Mouse (Mus musculus): ENCODE data around the gene Masp1. TPM values are rescaled to one million over a fixed set of nuclear protein-coding genes. Genes with fewer than 3 reads are reported as not detected.

The Masp1 gene
- total and polyA plus RNA-seq, 3 experiments = 0.11 to 0.34 TPM; not detected in 1

DNA sequence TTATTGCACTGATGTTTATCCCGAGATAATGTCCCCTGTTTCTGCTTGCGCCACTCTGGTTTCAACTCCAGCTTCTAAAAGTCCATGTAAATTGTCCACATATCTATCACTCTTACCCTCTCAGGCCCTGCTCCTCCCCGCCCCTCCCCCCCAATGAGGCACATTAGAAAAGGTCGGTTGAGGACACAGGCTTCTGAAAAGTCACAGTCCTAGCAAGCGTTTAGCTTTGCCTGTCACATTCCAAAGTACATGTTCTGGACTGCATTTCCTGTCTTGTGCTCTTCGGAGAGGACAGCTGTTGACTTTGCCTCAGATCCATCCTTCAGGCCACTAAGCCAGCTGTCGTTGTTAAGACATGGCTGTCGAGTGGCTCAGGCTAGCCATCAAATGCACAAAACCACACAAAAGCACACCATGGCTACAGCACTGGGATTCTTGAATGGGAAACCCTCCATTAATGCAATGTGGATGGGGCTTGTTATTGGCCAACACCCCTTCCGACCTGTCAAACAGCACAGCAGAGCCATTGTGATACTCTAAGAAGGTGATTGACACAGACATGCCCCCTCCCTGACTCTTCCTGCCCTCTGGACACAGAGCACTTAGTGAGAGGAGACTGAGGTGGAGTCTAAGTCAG lies 103.8 kb downstream of the Masp1 start:
- no peak overlapping the region for H3K4me3 ChIP-seq (replicated peaks in 1 of 3; ENCODE audit: low read depth in 2 of 3, low read length in 2 of 3, poor library complexity in 1 of 3)
- H3K9me3 ChIP-seq (replicated peaks; ENCODE audit: low read length) = no peaks in the 10 kb centered on the region
- H3K36me3 ChIP-seq (replicated peaks in 1 of 2; ENCODE audit: control insufficient read depth in 1 of 2, insufficient read depth in 1 of 2, low read length in 1 of 2) = no peaks in the 10 kb centered on the region
- DNase-seq (ENCODE audit: extremely low read depth) = no peak
- no peak overlapping the region for H3K4me2 ChIP-seq (ENCODE audit: insufficient read depth, low read depth, poor library complexity, severe bottlenecking)
- H3K27me3 ChIP-seq (replicated peaks) = no peaks in the 10 kb centered on the region
- dilution Hi-C loops (cut with MboI; ENCODE audit: extremely low pct_ligation_motif_present, extremely low pct_unique_long_range_greater_than_20kb, low sequenced_read_pairs) = no loop called here
- TF ChIP-seq IRF4 (IDR thresholded peaks at IDR 0.05; ENCODE audit: low read depth, low read length) (no peak), SIN3A (IDR thresholded peaks at IDR 0.05; ENCODE audit: low read length) (no peak), ZNF384 (IDR thresholded peaks at IDR 0.05; ENCODE audit: low read depth, low read length) (no peak), MAFK (IDR thresholded peaks at IDR 0.05; ENCODE audit: insufficient replicate concordance, low read length) (no peak), TCF12 (IDR thresholded peaks at IDR 0.05; ENCODE audit: low read depth, low read length) (no peak), ZKSCAN1 (IDR thresholded peaks at IDR 0.05; ENCODE audit: borderline replicate concordance, low read depth, low read length) (no peak), JUND (conservative IDR thresholded peaks at IDR 0.05; ENCODE audit: low read depth, low read length) (no peak), HCFC1 (IDR thresholded peaks at IDR 0.05; ENCODE audit: low read depth, low read length) (no peak), UBTF (IDR thresholded peaks at IDR 0.05; ENCODE audit: low read depth, low read length) (no peak), SMC3 (IDR thresholded peaks at IDR 0.05; ENCODE audit: low read depth, low read length) (no peak), CHD1 (IDR thresholded peaks at IDR 0.05; ENCODE audit: low read depth, low read length) (no peak), RAD21 (IDR thresholded peaks at IDR 0.05; ENCODE audit: low read depth, low read length) (no peak)
- in situ Hi-C loops (cut with MboI; ENCODE audit: low pct_ligation_motif_present, low pct_unique_long_range_greater_than_20kb, low sequenced_read_pairs) = no loop called here
- H3K4me1 ChIP-seq (ENCODE audit: control insufficient read depth in 1 of 2, insufficient read depth in 2 of 2) = peaks cover 0 to 5% of the 10 kb centered on the region in 2 experiments; a peak in 1 of 4 replicates
- no peaks in the 10 kb centered on the region for H3K79me2 ChIP-seq (replicated peaks; ENCODE audit: control insufficient read depth, extremely low read depth, insufficient read depth, poor library complexity, severe bottlenecking)
- no peak overlapping the region for H3K27ac ChIP-seq (ENCODE audit: insufficient read depth, low read depth)
- H3K9ac ChIP-seq (ENCODE audit: insufficient read depth, low read depth) = no peak overlapping the region

DNA sequence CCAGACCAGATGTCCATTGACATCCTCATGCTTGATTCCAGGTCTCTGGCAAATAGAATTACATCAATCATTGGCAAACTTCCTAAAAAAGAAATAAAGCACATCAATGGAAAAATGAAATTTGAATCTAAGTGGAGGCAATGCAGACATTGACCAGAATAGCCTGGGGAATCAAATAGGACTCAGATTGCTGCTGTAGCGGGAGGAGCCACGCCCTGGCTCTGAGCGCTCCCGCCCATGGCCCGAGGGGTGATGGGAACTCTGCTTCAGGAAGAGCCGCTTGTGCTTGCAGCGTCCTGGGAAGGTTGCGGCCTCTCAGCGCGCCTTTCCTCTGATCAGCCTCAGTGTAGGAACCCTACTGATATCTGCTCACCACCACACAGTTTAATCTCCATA lies 104.4 kb downstream of the Masp1 start:
- H3K4me2 ChIP-seq (ENCODE audit: insufficient read depth, low read depth, poor library complexity, severe bottlenecking) = no peak overlapping the region
- H3K36me3 ChIP-seq (replicated peaks in 1 of 2; ENCODE audit: control insufficient read depth in 1 of 2, insufficient read depth in 1 of 2, low read length in 1 of 2) = no peaks in the 10 kb centered on the region
- DNase-seq (ENCODE audit: extremely low read depth) = no peak
- no peaks in the 10 kb centered on the region for H3K9me3 ChIP-seq (replicated peaks; ENCODE audit: low read length)
- no peaks in the 10 kb centered on the region for H3K79me2 ChIP-seq (replicated peaks; ENCODE audit: control insufficient read depth, extremely low read depth, insufficient read depth, poor library complexity, severe bottlenecking)
- H3K27ac ChIP-seq (ENCODE audit: insufficient read depth, low read depth) = no peak overlapping the region
- no peak for TF ChIP-seq NELFE (IDR thresholded peaks at IDR 0.05; ENCODE audit: low read depth, low read length)
- no peak for TF ChIP-seq JUND (conservative IDR thresholded peaks at IDR 0.05; ENCODE audit: low read depth, low read length)
- TF ChIP-seq BHLHE40 (IDR thresholded peaks at IDR 0.05; ENCODE audit: low read depth, low read length) = no peak
- TF ChIP-seq RCOR1 (conservative IDR thresholded peaks at IDR 0.05; ENCODE audit: low read depth, low read length) = no peak
- TF ChIP-seq MAZ (IDR thresholded peaks at IDR 0.05; ENCODE audit: low read depth, low read length) = no peak
- H3K9ac ChIP-seq (ENCODE audit: insufficient read depth, low read depth) = no peak overlapping the region
- no peaks in the 10 kb centered on the region for H3K27me3 ChIP-seq (replicated peaks)
- dilution Hi-C loops (cut with MboI; ENCODE audit: extremely low pct_ligation_motif_present, extremely low pct_unique_long_range_greater_than_20kb, low sequenced_read_pairs) (no loop called here), in situ Hi-C loops (cut with MboI; ENCODE audit: low pct_ligation_motif_present, low pct_unique_long_range_greater_than_20kb, low sequenced_read_pairs) (no loop called here)
- no peak overlapping the region for H3K4me3 ChIP-seq (replicated peaks in 1 of 3; ENCODE audit: low read depth in 2 of 3, low read length in 2 of 3, poor library complexity in 1 of 3)
- H3K4me1 ChIP-seq (ENCODE audit: control insufficient read depth in 1 of 2, insufficient read depth in 2 of 2) = peaks cover 0 to 5% of the 10 kb centered on the region in 2 experiments; a peak in 1 of 4 replicates
